Mouse (Mus musculus) erythroblast, embryonic 14.5 days (primary cell): ENCODE measurements around the gene Lyrm4.

Experiments
- GATA1 ChIP-seq: IDR thresholded peaks from 2 replicates; pipeline ENCODE4 v1.6.1; 2012; ENCODE audit warnings: low read length, inconsistent platforms, mixed read lengths
- TAL1 ChIP-seq: IDR thresholded peaks from 3 replicates; pipeline ENCODE4 v1.6.1; 2012; ENCODE audit warnings: low read length, inconsistent platforms, mixed read lengths

GRCm38 (mm10) chr13:35997606-35998005, 119.7 kb downstream of the Lyrm4 start:
- TF ChIP-seq GATA1, result no peak
- TF ChIP-seq TAL1, result no peak
